Mouse (Mus musculus) ES-Bruce4 (cell line): ENCODE results near the gene AL607142.1.

ENCODE experiments used
- CTCF ChIP-seq: IDR thresholded peaks from one replicate; pipeline ENCODE4 v1.8.1; 2011; ENCODE audit warnings: low read depth, low read length
- EP300 ChIP-seq: IDR thresholded peaks from 2 replicates; pipeline ENCODE4 v1.6.1; 2011; ENCODE audit warnings: low read depth, low read length; ENCODE audit not compliant: insufficient read depth
- POLR2A ChIP-seq: IDR thresholded peaks from one replicate; pipeline ENCODE4 v1.8.1; 2011; ENCODE audit warnings: low read length; ENCODE audit not compliant: insufficient read depth

DNA sequence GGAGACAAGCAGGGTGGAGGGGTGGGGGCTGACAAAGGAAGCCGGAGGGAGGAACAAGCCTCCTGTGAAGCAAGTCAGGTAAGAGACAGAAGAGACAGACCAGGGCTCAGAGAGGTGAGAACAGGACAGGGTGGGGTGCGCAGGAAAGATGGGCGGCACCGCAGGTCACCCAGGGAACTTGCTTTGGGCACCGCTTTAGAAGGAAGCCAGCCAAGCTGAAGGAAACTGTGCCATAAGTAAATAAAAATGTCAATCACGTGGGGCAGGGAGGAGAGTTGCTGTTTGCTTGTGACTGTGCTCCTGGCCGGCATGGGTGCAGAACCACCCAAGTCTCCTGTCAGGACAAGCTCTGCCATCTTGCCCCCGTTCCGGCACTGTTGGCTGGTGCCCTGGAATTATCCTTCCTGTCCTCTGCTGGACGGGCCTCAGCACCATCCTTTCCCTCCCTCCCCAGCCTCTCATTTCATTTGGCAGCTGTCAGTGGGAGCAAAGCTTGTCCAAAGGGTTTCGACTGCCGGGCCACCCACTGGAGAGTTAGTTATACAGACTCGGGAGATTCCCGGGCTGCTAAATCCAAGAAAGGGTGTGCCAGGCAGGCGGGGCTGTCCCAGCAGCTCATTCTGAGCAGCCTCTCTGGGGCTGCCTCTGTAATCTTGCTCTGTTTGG is 7.2 kb downstream of the AL607142.1 start:
- TF ChIP-seq CTCF = no peak
- no peak for TF ChIP-seq POLR2A
- no peak for TF ChIP-seq EP300
